Mouse (Mus musculus) MEL (cell line): ENCODE results near the gene Dcpp3.

Experiments
- CTCF ChIP-seq, 3 experiments: IDR thresholded peaks in 2 of 3; conservative IDR thresholded peaks in 1 of 3; 2 replicates each; pipeline ENCODE4 v1.5.1; 2011 to 2012; ENCODE audit warnings: low read length in 3 of 3, low read depth in 2 of 3, mild to moderate bottlenecking in 2 of 3, improper control_type of control experiment in 1 of 3, inconsistent platforms in 1 of 3, mixed read lengths in 1 of 3, moderate library complexity in 1 of 3; ENCODE audit not compliant: control insufficient read depth in 1 of 3, insufficient read depth in 1 of 3, poor library complexity in 1 of 3, severe bottlenecking in 1 of 3
- MAX ChIP-seq: IDR thresholded peaks from 2 replicates; pipeline ENCODE4 v1.6.1; 2011; ENCODE audit warnings: low read length, improper control_type of control experiment
- MEF2A ChIP-seq: IDR thresholded peaks from 2 replicates; pipeline ENCODE4 v1.6.1; 2014; ENCODE audit warnings: low read depth, mild to moderate bottlenecking, inconsistent platforms, low read length, improper control_type of control experiment; ENCODE audit not compliant: poor library complexity, insufficient replicate concordance, severe bottlenecking; ENCODE audit errors: extremely low read depth
- MYC ChIP-seq: IDR thresholded peaks from 2 replicates; pipeline ENCODE4 v1.6.1; 2011; ENCODE audit warnings: low read depth, mild to moderate bottlenecking, low read length, improper control_type of control experiment, moderate library complexity
- POLR2A ChIP-seq, 2 experiments: IDR thresholded peaks; 2 replicates each; pipeline ENCODE4 v1.6.1; 2011 to 2012; ENCODE audit warnings: low read length in 2 of 2, mild to moderate bottlenecking in 2 of 2, control low read depth in 1 of 2, improper control_type of control experiment in 1 of 2, low read depth in 1 of 2, moderate library complexity in 1 of 2; ENCODE audit not compliant: control insufficient read depth in 1 of 2, insufficient read depth in 1 of 2, poor library complexity in 1 of 2
- TCF12 ChIP-seq: IDR thresholded peaks from 2 replicates; pipeline ENCODE4 v1.6.1; 2014; ENCODE audit warnings: low read depth, mild to moderate bottlenecking, inconsistent platforms, low read length, improper control_type of control experiment, moderate library complexity

DNA sequence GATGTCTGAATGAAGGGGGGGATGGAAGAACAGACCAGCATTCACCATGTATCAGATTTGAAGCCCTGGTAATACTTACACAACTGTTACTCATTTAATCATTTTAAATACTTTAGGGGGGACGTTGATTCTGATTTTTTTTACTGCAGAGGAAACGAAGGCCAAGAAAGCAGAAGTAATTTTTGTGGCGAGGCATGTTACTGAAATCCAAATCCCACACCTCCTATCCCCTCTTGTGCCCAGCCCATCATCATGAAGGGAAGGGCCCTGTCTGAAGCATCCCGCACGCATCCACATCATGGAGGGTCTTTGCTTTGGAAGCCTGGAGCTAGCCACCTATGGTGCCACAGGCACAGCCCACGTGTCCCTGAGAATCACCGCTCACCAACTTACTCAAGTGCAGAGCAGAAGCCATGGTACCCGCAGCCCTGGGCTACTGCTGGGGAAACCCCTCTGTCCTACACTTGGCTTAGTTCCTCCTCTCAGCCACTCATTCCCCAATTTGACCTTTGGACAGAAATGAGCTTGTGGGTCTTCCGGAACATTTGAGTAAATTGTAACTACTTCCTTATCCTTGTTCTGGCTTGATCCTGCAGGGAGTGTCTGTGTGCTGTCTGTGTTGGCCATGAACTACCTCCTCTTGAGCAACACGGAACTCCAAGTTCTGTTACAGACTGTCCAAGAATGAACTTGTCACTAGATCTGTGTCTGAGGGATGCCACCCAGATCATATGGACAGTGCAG is 49.6 kb downstream of the Dcpp3 start:
- TF ChIP-seq POLR2A (IDR thresholded peaks at IDR 0.05; ENCODE audit: control insufficient read depth in 1 of 2, insufficient read depth in 1 of 2, low read depth in 1 of 2, low read length in 2 of 2, poor library complexity in 1 of 2) (no peak), CTCF (IDR thresholded peaks at IDR 0.05 in 2 of 3, conservative IDR thresholded peaks at IDR 0.05 in 1 of 3; ENCODE audit: control insufficient read depth in 1 of 3, insufficient read depth in 1 of 3, low read depth in 2 of 3, low read length in 3 of 3, poor library complexity in 1 of 3, severe bottlenecking in 1 of 3) (no peak), MEF2A (no peak), MYC (no peak), TCF12 (no peak), MAX (no peak)
